Mouse (Mus musculus): Measurements from ENCODE around the gene Kdm4b. TPM values are rescaled to one million over a fixed set of nuclear protein-coding genes. Genes with fewer than 3 reads are reported as not detected.

The Kdm4b gene
- polyA plus RNA-seq, 1 experiment from 2014 or later, result 24.1 TPM

DNA sequence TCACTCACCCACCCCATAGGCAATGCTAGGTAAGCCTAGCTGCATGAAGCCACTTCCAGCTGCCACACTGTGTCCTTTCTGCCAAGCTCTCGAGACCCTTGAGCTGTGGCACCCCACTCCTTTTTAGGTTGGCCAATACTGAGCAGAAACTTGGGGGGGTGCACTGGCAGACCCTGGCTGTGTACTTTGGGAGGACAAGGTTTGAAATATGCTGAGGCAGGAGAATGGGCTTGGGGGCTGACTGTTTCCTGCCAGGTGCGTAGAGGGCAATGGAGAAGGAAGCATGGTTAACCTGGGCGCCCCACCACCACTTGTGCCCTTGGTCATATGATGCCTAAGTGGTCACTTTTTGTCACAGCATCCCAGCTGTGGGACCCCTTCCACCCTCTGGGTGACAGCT is 118.9 kb downstream of the Kdm4b start:
- Histone ChIP-seq H3K4me2 (ENCODE audit: low read length) (no peak overlapping the region), H3K4me3 (ENCODE audit: control insufficient read depth in 1 of 2, insufficient read depth in 1 of 2, low read depth in 1 of 2, low read length in 2 of 2) (no peak overlapping the region), H3K27me3 (ENCODE audit: control insufficient read depth, insufficient read depth, low read length) (no peaks in the 10 kb centered on the region), H3K9me3 (ENCODE audit: control insufficient read depth, low read length) (no peaks in the 10 kb centered on the region), H3K36me3 (ENCODE audit: control insufficient read depth, insufficient read depth, low read length) (peaks cover 75% of the 10 kb centered on the region), H3K4me1 (ENCODE audit: control insufficient read depth in 2 of 2, insufficient read depth in 2 of 2, low read length in 2 of 2) (peaks cover 0 to 9% of the 10 kb centered on the region in 2 experiments; a peak in 2 of 4 replicates), H3K9ac (ENCODE audit: low read length) (no peak overlapping the region), H3K27ac (replicated peaks in 1 of 2; ENCODE audit: control insufficient read depth in 1 of 2, insufficient read depth in 1 of 2, low read depth in 2 of 2, low read length in 2 of 2) (no peak overlapping the region)
- WGBS, result 91% methylated on average over 3 of the region's 3 CpGs
- no peak for ATAC-seq (ENCODE audit: insufficient number of reproducible peaks, insufficient read depth, low FRiP score, low read depth)

DNA sequence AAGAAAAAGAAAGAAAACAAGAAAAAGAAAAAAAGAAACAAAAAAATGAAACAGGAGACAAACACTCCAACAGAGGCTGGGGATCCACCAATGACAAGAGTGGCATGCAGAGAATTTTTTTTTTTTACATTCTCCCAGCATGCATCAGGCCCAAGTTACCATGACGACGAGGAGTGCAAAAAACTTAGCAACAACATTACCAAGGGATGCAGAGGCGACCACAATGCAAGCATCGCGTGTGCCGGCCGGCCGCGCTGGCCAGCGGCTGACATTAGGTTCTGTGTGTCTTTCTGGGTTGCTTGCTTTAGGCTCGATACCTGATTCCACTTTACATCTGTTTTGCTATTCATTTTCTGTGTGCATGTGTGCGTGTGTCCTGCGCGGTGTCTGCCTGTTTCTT is 119.5 kb downstream of the Kdm4b start:
- H3K36me3 ChIP-seq (ENCODE audit: control insufficient read depth, insufficient read depth, low read length), result peaks cover 80% of the 10 kb centered on the region
- no peak overlapping the region for H3K4me3 ChIP-seq (ENCODE audit: control insufficient read depth in 1 of 2, insufficient read depth in 1 of 2, low read depth in 1 of 2, low read length in 2 of 2)
- no peak for ATAC-seq (ENCODE audit: insufficient number of reproducible peaks, insufficient read depth, low FRiP score, low read depth)
- H3K27me3 ChIP-seq (ENCODE audit: control insufficient read depth, insufficient read depth, low read length), result no peaks in the 10 kb centered on the region
- H3K4me2 ChIP-seq (ENCODE audit: low read length), result no peak overlapping the region
- H3K9ac ChIP-seq (ENCODE audit: low read length), result no peak overlapping the region
- H3K4me1 ChIP-seq (ENCODE audit: control insufficient read depth in 2 of 2, insufficient read depth in 2 of 2, low read length in 2 of 2), result peaks cover 0 to 9% of the 10 kb centered on the region in 2 experiments; a peak in 2 of 4 replicates
- no peaks in the 10 kb centered on the region for H3K9me3 ChIP-seq (ENCODE audit: control insufficient read depth, low read length)
- no peak overlapping the region for H3K27ac ChIP-seq (replicated peaks in 1 of 2; ENCODE audit: control insufficient read depth in 1 of 2, insufficient read depth in 1 of 2, low read depth in 2 of 2, low read length in 2 of 2)
- WGBS, result 84% methylated on average over 14 of the region's 14 CpGs

DNA sequence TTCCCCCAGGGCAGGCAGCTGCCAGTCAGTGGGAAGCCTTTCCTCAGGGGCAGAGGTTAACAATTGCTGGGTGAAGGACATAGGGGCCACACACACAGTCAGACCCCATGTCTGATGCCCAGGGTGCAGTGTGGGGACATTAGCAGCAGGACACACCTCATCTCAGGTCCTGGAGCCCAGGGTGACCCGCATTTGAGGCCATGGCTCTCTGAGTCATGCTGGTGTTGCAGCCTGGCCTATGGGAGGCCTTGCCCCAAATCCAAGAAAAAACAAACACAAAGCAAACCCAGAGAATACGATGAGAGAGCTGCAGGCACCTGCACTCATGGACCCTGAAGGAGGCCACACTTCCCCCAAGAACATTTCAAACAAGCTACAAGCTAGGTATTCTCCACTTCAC is 121.9 kb downstream of the Kdm4b start:
- WGBS, result 82% methylated on average over 2 of the region's 2 CpGs
- Histone ChIP-seq H3K4me3 (ENCODE audit: control insufficient read depth in 1 of 2, insufficient read depth in 1 of 2, low read depth in 1 of 2, low read length in 2 of 2) (no peak overlapping the region), H3K4me2 (ENCODE audit: low read length) (no peak overlapping the region), H3K4me1 (ENCODE audit: control insufficient read depth in 2 of 2, insufficient read depth in 2 of 2, low read length in 2 of 2) (peaks cover 0 to 9% of the 10 kb centered on the region in 2 experiments; a peak in 2 of 4 replicates), H3K27ac (replicated peaks in 1 of 2; ENCODE audit: control insufficient read depth in 1 of 2, insufficient read depth in 1 of 2, low read depth in 2 of 2, low read length in 2 of 2) (no peak overlapping the region), H3K9ac (ENCODE audit: low read length) (no peak overlapping the region), H3K36me3 (ENCODE audit: control insufficient read depth, insufficient read depth, low read length) (peaks cover 88% of the 10 kb centered on the region), H3K27me3 (ENCODE audit: control insufficient read depth, insufficient read depth, low read length) (no peaks in the 10 kb centered on the region), H3K9me3 (ENCODE audit: control insufficient read depth, low read length) (no peaks in the 10 kb centered on the region)
- no peak for ATAC-seq (ENCODE audit: insufficient number of reproducible peaks, insufficient read depth, low FRiP score, low read depth)

Small RNA genes lying within 50 kb of the gene (microRNA-seq; reads per million reads assigned to microRNA genes)
- gene Mir6977, result not detected

Other genes starting within 250 kb of the Kdm4b start
- gene Hdgfl2, start 246.4 kb upstream of the Kdm4b start, polyA plus RNA-seq (2014; fragmentation: Nextera tagmentation; extraction: Ambion mirVana), result 56.5 and 57.5 TPM in 2 replicates
- 0.15 and 0.19 TPM in 2 replicates for gene Plin4, start 216.3 kb upstream of the Kdm4b start, polyA plus RNA-seq (2014; fragmentation: Nextera tagmentation; extraction: Ambion mirVana)
- gene Plin5, start 208.5 kb upstream of the Kdm4b start, polyA plus RNA-seq (2014; fragmentation: Nextera tagmentation; extraction: Ambion mirVana), result 0.88 and 1.1 TPM in 2 replicates
- gene Lrg1, start 204.1 kb upstream of the Kdm4b start, polyA plus RNA-seq (2014; fragmentation: Nextera tagmentation; extraction: Ambion mirVana), result 0.32 and 0.42 TPM in 2 replicates
- 0.55 and 0.85 TPM in 2 replicates for gene Sema6b, start 185.7 kb upstream of the Kdm4b start, polyA plus RNA-seq (2014; fragmentation: Nextera tagmentation; extraction: Ambion mirVana)
- gene Tnfaip8l1, start 163.6 kb upstream of the Kdm4b start, polyA plus RNA-seq (2014; fragmentation: Nextera tagmentation; extraction: Ambion mirVana), result 8.9 and 9.4 TPM in 2 replicates
- gene Mydgf, start 142.1 kb upstream of the Kdm4b start, polyA plus RNA-seq (2014; fragmentation: Nextera tagmentation; extraction: Ambion mirVana), result 76.6 and 81.1 TPM in 2 replicates
- gene Dpp9, start 107.2 kb upstream of the Kdm4b start, polyA plus RNA-seq (2014; fragmentation: Nextera tagmentation; extraction: Ambion mirVana), result 18.9 and 19.5 TPM in 2 replicates
- gene Fem1a, start 69.3 kb upstream of the Kdm4b start, polyA plus RNA-seq (2014; fragmentation: Nextera tagmentation; extraction: Ambion mirVana), result 23.6 and 25.9 TPM in 2 replicates
- 9.2 and 9.3 TPM in 2 replicates for gene Ticam1, start 49.3 kb upstream of the Kdm4b start, polyA plus RNA-seq (2014; fragmentation: Nextera tagmentation; extraction: Ambion mirVana)
- gene Plin3, start 33.2 kb upstream of the Kdm4b start, polyA plus RNA-seq (2014; fragmentation: Nextera tagmentation; extraction: Ambion mirVana), result 66.4 and 70.9 TPM in 2 replicates
- gene Arrdc5, start 25.8 kb upstream of the Kdm4b start, polyA plus RNA-seq (2014; fragmentation: Nextera tagmentation; extraction: Ambion mirVana), result not detected in 2 replicates
- 42.8 and 44.6 TPM in 2 replicates for gene Uhrf1, start 22.7 kb upstream of the Kdm4b start, polyA plus RNA-seq (2014; fragmentation: Nextera tagmentation; extraction: Ambion mirVana)
- gene Ptprs, start 150.4 kb downstream of the Kdm4b start, polyA plus RNA-seq (2014; fragmentation: Nextera tagmentation; extraction: Ambion mirVana), result 51.4 and 60.1 TPM in 2 replicates
- gene Znrf4, start 186.4 kb downstream of the Kdm4b start, polyA plus RNA-seq (2014; fragmentation: Nextera tagmentation; extraction: Ambion mirVana), result not detected in 2 replicates
- 0.16 and 0.58 TPM in 2 replicates for gene Gm20219, start 228.3 kb downstream of the Kdm4b start, polyA plus RNA-seq (2014; fragmentation: Nextera tagmentation; extraction: Ambion mirVana)